Mouse (Mus musculus) T-helper 1 cell (primary cell): ENCODE data around the gene Irgm1.

ENCODE experiments used
- in situ Hi-C: fragments of 300-600 bp; cut with MboI, MseI; formaldehyde crosslinking; loops from one replicate; pipeline ENCODE4 v1.15.1; 2025; ENCODE audit warnings: high pct_unique_total_duplicates

The Irgm1 gene

GRCm38 (mm10) chr11:48871201-48871772, at the start of gene Irgm1:
Gene Irgm1, minus strand, starts transcription at chr11:48871683.
- in situ Hi-C loops: loop anchor here (5.0 to 10.0 kb wide), 3 partner anchors 226 to 1344 kb away; partner anchors contain the start of genes Mgat4b and Sqstm1

DNA sequence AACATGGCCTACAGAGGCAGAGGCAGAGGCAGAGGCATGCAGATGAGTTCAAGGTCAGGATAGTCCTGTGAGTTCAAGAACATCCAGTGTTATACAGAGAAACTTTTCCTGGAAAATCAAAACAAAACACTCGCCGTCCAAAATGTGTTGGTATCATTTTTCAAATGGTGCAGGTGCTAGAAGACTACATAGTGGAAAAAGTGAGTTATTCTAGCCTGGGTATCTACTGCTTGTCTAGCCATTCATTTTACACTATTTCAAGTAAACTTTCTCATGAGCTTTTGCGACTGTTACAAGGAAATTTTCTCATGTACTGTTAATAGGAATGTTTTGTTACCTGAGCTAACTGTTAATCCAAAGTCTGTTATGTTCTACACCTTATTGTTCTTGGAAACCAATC, 46.9 kb upstream of the Irgm1 start:
- in situ Hi-C loops: loop anchor here (10.0 to 25.0 kb wide), 2 partner anchors 46 to 1931 kb away; no protein-coding TSS in a partner anchor

DNA sequence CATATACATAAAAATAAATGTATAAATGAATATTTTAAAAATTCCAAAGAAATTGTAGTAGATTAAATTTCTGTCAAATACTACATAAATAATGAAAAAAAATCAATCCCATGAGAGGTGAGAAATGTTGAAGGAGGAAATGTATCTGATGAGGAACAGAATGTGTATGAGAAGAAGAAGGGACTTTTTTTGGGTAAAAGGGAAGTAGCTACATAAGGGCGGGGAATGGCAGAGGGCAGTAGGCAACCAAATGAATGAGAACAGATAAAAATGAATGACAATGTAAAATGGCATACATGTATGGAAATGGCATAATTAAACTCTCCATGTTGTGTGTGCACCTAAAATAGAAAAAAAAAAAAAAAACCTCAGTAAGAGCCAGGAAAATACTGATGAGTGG, 42.1 kb upstream of the Irgm1 start:
- in situ Hi-C loops: loop anchor here (10.0 to 25.0 kb wide), 2 partner anchors 51 to 1926 kb away; no protein-coding TSS in a partner anchor

GRCm38 (mm10) chr11:48908459-48908858, 37.0 kb upstream of the Irgm1 start:
- in situ Hi-C loops: loop anchor here (25.0 kb wide), 1 partner anchor 1921 kb away; no protein-coding TSS in a partner anchor

DNA sequence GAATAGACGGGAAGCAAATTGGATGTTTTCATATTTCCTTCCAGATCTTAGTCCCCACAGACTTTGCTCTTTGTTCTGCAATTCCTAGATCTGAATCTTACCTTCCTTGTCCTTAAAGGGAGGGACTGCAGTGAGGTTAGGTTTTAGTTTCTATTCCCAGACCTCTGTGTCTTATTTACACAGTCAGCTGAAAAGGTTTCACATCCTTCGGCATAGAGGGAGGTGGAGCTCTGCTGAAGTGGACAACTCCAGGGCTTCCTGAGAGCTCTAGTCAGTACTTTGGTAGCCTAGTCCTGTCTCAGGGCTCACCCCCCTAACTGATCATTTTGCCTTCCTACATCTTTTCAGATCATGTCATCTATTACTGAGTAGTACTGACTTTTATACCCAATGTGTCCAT, 30.5 kb upstream of the Irgm1 start, which contains the start of gene Gm5431:
Gm5431 (minus strand) TSS at position 194 of the 400 bp plus-strand sequence.
- in situ Hi-C loops: loop anchor here (25.0 kb wide), 1 partner anchor 1915 kb away; no protein-coding TSS in a partner anchor

GRCm38 (mm10) chr11:48901567-48901930, 30.1 kb upstream of the Irgm1 start:
- in situ Hi-C loops: loop anchor here (25.0 kb wide), 1 partner anchor 1914 kb away; no protein-coding TSS in a partner anchor

DNA sequence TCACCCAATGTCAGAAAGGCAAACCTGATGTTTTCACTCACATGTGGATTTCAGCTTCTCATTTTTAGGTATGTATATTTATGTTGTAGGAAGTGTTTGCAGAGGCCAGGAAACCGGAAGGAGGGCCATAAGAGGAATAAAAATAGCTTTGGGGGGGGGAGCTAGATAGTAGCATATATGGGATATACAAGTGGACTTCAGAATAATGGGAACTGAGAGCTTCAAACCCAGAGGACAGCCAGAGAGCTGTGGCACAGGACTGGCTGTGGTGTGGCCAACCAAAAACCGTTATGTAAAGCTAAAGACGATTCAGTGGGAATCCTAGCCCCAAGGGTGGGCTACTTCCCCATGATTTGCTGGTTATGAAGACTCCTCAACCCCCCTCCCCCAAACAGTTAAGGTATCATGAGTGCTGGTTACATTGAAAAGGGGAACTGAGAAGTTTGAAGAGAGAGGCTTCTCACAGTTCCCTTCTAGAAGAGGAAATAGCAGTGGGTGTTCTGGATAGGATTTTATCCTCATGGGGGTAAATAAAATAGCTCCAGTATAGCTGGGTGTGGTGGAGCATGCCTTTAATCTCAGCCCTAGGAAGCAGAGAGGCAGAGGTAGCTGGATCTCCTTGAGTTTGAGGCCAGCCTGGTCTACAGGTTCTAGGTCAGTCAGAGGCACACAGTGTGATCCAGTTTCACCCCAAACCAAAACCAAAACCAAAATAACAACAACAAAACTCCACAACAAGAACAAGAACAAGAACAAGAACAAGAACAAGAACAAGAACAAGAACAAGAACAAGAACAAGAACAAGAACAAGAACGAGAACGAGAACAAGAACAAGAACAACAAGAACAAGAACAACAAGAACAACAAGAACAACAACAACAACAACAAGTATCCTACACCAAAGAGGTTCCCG, 29.4 kb upstream of the Irgm1 start:
- in situ Hi-C loops: loop anchor here (25.0 kb wide), 1 partner anchor 1914 kb away; no protein-coding TSS in a partner anchor

DNA sequence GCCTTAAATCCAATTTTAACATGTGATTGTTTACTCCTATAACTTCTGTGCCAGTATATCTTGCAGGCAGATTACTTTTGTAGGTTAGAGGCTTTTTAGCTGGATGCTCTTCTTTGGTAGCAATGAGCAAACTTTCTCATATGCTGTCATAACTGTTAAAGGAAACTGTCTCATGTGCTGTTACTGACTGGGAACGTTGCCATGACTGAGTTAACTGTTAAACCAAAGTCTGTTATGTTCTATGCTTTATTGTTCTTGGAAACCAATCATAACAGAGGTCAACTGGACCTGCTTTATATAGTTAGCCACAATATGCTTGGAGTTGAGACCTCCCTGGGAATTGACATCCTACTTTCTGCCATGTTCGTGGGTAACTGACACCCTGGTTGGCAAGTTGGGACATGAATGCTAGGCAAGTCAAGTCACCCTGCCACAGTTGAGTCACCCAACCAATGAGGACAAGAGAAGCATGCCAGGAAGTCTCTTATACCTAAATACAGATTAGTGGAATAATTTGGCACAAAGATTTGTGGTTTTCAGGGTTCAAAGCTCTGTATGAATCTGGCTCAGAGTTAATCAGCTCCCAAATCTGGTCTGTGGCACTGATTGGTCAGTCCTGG, 27.4 kb upstream of the Irgm1 start:
- in situ Hi-C loops: no loop called here

- in situ Hi-C loops: loop anchor here (5.0 to 10.0 kb wide), 2 partner anchors 51 to 1338 kb away; partner anchors contain the start of genes Mgat4b and Sqstm1
Observed at GRCm38 (mm10) chr11:48876680-48877079, 5.2 kb upstream of the Irgm1 start.

DNA sequence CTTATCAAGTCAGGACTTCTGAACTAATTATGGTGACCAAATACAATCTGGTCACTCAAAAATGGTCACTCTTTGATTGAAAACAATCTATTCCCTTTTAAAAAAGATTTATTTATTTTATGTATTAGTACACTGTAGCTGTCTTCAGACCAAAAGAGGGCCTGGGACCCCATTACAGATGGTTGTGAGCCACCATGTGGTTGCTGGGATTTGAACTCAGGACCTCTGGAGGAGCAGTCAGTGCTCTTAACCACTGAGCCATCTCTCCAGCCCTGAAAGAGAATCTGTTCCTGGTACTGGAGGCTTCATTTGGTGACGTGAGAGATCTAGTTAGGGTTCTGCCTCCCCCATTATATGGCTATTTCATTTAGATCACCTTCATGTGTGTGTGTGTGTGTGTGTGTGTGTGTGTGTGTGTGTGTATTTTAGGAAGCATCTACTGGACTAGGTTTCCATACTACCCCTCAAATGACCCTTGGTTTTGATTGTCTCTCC, 3.9 kb upstream of the Irgm1 start:
- in situ Hi-C loops: loop anchor here (5.0 to 10.0 kb wide), 2 partner anchors 52 to 1339 kb away; partner anchors contain the start of genes Mgat4b and Sqstm1

DNA sequence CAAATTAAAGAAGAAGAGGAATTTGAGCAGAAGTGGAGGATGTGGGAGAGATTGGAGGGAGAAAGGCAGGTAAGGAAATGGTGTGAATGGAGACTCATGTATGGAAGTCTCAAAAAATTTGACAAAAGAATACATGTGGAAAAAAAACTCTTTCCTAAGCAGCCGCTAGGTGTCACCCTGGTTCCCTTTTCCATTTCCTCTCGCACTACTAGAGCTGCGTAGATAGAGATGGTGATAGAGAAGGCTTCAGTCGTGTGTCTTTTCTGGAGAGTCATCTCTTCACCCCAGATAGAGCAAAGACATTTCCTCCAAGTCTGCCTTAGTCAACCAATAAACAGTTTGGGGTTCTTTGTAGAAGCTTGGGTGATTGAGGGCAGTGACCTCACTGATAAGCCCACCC, 3.0 kb upstream of the Irgm1 start:
- in situ Hi-C loops: loop anchor here (5.0 to 10.0 kb wide), 3 partner anchors 223 to 1340 kb away; partner anchors contain the start of genes Mgat4b and Sqstm1

GRCm38 (mm10) chr11:48873591-48874290, 2.3 kb upstream of the Irgm1 start:
- in situ Hi-C loops: loop anchor here (5.0 to 10.0 kb wide), 3 partner anchors 224 to 1341 kb away; partner anchors contain the start of genes Mgat4b and Sqstm1

GRCm38 (mm10) chr11:48872695-48873300, 1.3 kb upstream of the Irgm1 start:
- in situ Hi-C loops: loop anchor here (5.0 to 10.0 kb wide), 3 partner anchors 225 to 1342 kb away; partner anchors contain the start of genes Mgat4b and Sqstm1

- in situ Hi-C loops: loop anchor here (5.0 to 10.0 kb wide), 3 partner anchors 225 to 1343 kb away; partner anchors contain the start of genes Mgat4b and Sqstm1
Observed at GRCm38 (mm10) chr11:48871817-48872541, 496 bp upstream of the Irgm1 start.

- in situ Hi-C loops: loop anchor here (5.0 to 10.0 kb wide), 3 partner anchors 227 to 1344 kb away; partner anchors contain the start of genes Mgat4b and Sqstm1
Observed at GRCm38 (mm10) chr11:48870781-48871180, 702 bp downstream of the Irgm1 start.

GRCm38 (mm10) chr11:48869380-48870110, 1.9 kb downstream of the Irgm1 start:
- in situ Hi-C loops: loop anchor here (5.0 to 10.0 kb wide), 4 partner anchors 228 to 1345 kb away; partner anchors contain the start of genes Mgat4b, Olfr1393 and Sqstm1

GRCm38 (mm10) chr11:48866481-48866880, 5.0 kb downstream of the Irgm1 start:
- in situ Hi-C loops: loop anchor here (10.0 kb wide), 1 partner anchor 408 kb away; the partner anchor contains the start of gene Olfr1393

- in situ Hi-C loops: loop anchor here (10.0 kb wide), 1 partner anchor 411 kb away; the partner anchor contains the start of gene Olfr1393
Observed at GRCm38 (mm10) chr11:48863808-48864207, 7.7 kb downstream of the Irgm1 start.
